Mouse (Mus musculus) spleen, adult 2 months (tissue): ENCODE data around the gene Manbal. TPM values are rescaled to one million over a fixed set of nuclear protein-coding genes. Genes with fewer than 3 reads are reported as not detected.

Experiments
- DNase-seq, 2 experiments: peaks; one replicate each; pipeline versions ENCODE4 v3.0.0 to v3.0.0-alpha.2; 2012 to 2021; ENCODE audit warnings: low spot score in 2 of 2, low read depth in 1 of 2
- H3K27ac ChIP-seq: fragments of 200-500 bp; 2 replicates; pipeline ENCODE4 v1.5.1; 2012; ENCODE audit warnings: low read length, inconsistent platforms; ENCODE audit not compliant: insufficient read depth
- H3K27me3 ChIP-seq: fragments of 200-500 bp; 2 replicates; pipeline ENCODE4 v1.6.1; 2012; ENCODE audit warnings: mild to moderate bottlenecking, moderate library complexity, low read length, inconsistent platforms; ENCODE audit not compliant: control insufficient read depth, insufficient read depth
- H3K36me3 ChIP-seq: fragments of 200-500 bp; 2 replicates; pipeline ENCODE4 v1.6.1; 2012; ENCODE audit warnings: mild to moderate bottlenecking, low read length, inconsistent platforms; ENCODE audit not compliant: control insufficient read depth, insufficient read depth
- H3K4me1 ChIP-seq: fragments of 200-500 bp; 2 replicates; pipeline ENCODE4 v1.6.1; 2011; ENCODE audit warnings: inconsistent platforms; ENCODE audit not compliant: control insufficient read depth, insufficient read depth, insufficient read length
- H3K4me3 ChIP-seq: fragments of 200-500 bp; 2 replicates; pipeline ENCODE4 v1.5.1; 2011; ENCODE audit warnings: mild to moderate bottlenecking, inconsistent platforms; ENCODE audit not compliant: insufficient read depth, insufficient read length; ENCODE audit errors: extremely low read depth
- CTCF ChIP-seq: fragments of 200-500 bp; IDR thresholded peaks from 2 replicates; pipeline ENCODE4 v1.5.1; 2011; ENCODE audit warnings: mild to moderate bottlenecking, inconsistent platforms; ENCODE audit not compliant: insufficient read depth, insufficient read length, insufficient replicate concordance; ENCODE audit errors: extremely low read depth
- POLR2A ChIP-seq: fragments of 200-500 bp; IDR thresholded peaks from 2 replicates; pipeline ENCODE4 v1.6.1; 2011; ENCODE audit warnings: low read depth, low read length, inconsistent platforms
- WGBS: fragments of 180-500 bp; shearing (Covaris S2); methylation state at CpG from one replicate; pipeline ENCODE4 v1.1.7; 2018; 5-methylcytosine and 5-hydroxymethylcytosine counted together
- polyA plus RNA-seq: library from polyadenylated mRNA; depleted of rRNA; stranded (reverse); fragments of >200 nt; gene quantifications from 2 replicates; pipeline ENCODE4 v1.2.3, GENCODE M21; 2012

Gene Manbal
- polyA plus RNA-seq, 1 experiment, result 54.8 TPM

- no peak for TF ChIP-seq POLR2A
- TF ChIP-seq CTCF, result no peak
- Histone ChIP-seq H3K36me3 (no peaks in the 10 kb centered on the region), H3K27me3 (no peaks in the 10 kb centered on the region), H3K27ac (no peak overlapping the region), H3K4me1 (no peaks in the 10 kb centered on the region), H3K4me3 (no peak overlapping the region)
- no peak for DNase-seq
- WGBS, result 76% methylated on average over 7 of the region's 7 CpGs
Observed at GRCm38 (mm10) chr2:157407596-157407995, 40.2 kb downstream of the Manbal start.

- TF ChIP-seq CTCF (no peak), POLR2A (no peak)
- H3K4me1 ChIP-seq, result no peaks in the 10 kb centered on the region
- 81% methylated on average over 12 of the region's 12 CpGs for WGBS
Observed at GRCm38 (mm10) chr2:157409793-157410533, 42.6 kb downstream of the Manbal start.

GRCm38 (mm10) chr2:157411151-157411693 is 43.8 kb downstream of the Manbal start:
- WGBS, result 92% methylated on average over 6 of the region's 6 CpGs
- Histone ChIP-seq H3K27ac (no peak overlapping the region), H3K4me1 (no peaks in the 10 kb centered on the region), H3K4me3 (no peak overlapping the region), H3K27me3 (no peaks in the 10 kb centered on the region), H3K36me3 (no peaks in the 10 kb centered on the region)
- DNase-seq, result no peak
- TF ChIP-seq POLR2A (no peak), CTCF (no peak)

More at GRCm38 (mm10) chr2:157409793-157410533, 42.6 kb downstream of the Manbal start:
- Histone ChIP-seq H3K36me3 (no peaks in the 10 kb centered on the region), H3K27me3 (no peaks in the 10 kb centered on the region), H3K4me3 (no peak overlapping the region), H3K27ac (no peak overlapping the region)
- no peak for DNase-seq

GRCm38 (mm10) chr2:157412497-157412896 is 45.1 kb downstream of the Manbal start:
- no peaks in the 10 kb centered on the region for H3K27me3 ChIP-seq
- H3K27ac ChIP-seq, result no peak overlapping the region
- H3K4me3 ChIP-seq, result no peak overlapping the region
- TF ChIP-seq CTCF (no peak), POLR2A (no peak)
- WGBS, result 86% methylated on average over 7 of the region's 7 CpGs
- no peaks in the 10 kb centered on the region for H3K36me3 ChIP-seq
- no peak for DNase-seq
- H3K4me1 ChIP-seq, result no peaks in the 10 kb centered on the region

GRCm38 (mm10) chr2:157417229-157417628 is 49.8 kb downstream of the Manbal start:
- H3K27ac ChIP-seq, result no peak overlapping the region
- H3K36me3 ChIP-seq, result no peaks in the 10 kb centered on the region
- TF ChIP-seq CTCF (no peak), POLR2A (no peak)
- no peak overlapping the region for H3K4me3 ChIP-seq
- WGBS, result 81% methylated on average over 6 of the region's 6 CpGs
- no peak for DNase-seq
- no peaks in the 10 kb centered on the region for H3K4me1 ChIP-seq
- no peaks in the 10 kb centered on the region for H3K27me3 ChIP-seq

GRCm38 (mm10) chr2:157418206-157418605 is 50.8 kb downstream of the Manbal start, which contains the start of gene Src:
Src (plus strand) TSS chr2:157418444.
- WGBS, result 74% methylated on average over 13 of the region's 13 CpGs
- TF ChIP-seq CTCF, result no peak
- Histone ChIP-seq H3K27me3 (peaks cover 3% of the 10 kb centered on the region; the same call in 1 of the 2 replicates), H3K36me3 (no peaks in the 10 kb centered on the region), H3K4me1 (no peaks in the 10 kb centered on the region), H3K4me3 (no peak within 1 kb of the TSS), H3K27ac (no peak within 1 kb of the TSS)
- DNase-seq, result no peak

GRCm38 (mm10) chr2:157418609-157419071 is 51.2 kb downstream of the Manbal start:
- H3K4me3 ChIP-seq, result no peak overlapping the region
- TF ChIP-seq POLR2A (no peak), CTCF (no peak)
- H3K4me1 ChIP-seq, result no peaks in the 10 kb centered on the region
- H3K27me3 ChIP-seq, result peaks cover 3% of the 10 kb centered on the region; the same call in 1 of the 2 replicates
- no peaks in the 10 kb centered on the region for H3K36me3 ChIP-seq
- DNase-seq, result no peak
- WGBS, result 21% methylated on average over 7 of the region's 7 CpGs
- H3K27ac ChIP-seq, result no peak overlapping the region
